Mouse (Mus musculus): ENCODE data around the gene Rasa3.

The Rasa3 gene

DNA sequence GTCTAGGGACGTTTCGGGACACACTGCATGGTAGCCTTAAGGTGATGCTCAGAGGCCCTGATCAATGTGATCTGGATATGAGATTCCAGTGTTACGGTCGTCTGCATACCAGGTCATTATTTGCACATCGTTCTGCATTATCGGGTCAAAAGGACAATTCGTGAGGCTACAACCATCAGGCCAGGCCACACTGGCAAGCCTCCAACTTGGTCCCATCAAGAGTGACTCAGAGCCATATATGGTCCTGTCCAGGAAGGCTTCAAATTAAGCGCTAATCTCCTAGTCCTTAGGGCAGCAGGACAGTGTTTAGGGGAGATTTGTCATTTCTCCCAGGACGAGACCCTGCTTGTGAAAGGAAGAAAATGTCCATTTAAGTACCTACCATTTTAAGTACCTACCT lies 63.3 kb downstream of the Rasa3 start:
- no peak for DNase-seq

DNA sequence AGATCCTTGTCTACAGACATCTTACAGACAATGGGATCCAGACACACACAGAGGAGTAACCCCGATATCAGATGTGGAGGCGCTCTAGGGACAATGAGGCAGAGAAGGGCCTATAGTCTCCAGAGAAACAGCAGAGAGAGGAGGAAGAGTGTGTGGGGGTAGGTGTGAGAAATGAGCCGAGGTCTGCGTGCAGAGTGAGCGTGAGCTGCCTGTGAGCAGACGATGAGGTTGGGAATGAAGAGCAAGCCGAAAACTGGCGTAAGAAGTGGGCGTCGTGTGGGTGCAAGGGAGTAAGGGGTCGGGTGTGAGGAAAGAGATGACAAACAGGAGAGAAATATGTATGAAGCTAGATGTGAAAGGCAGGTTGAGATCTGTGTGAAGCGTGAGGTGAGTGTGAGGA lies 65.7 kb downstream of the Rasa3 start:
- DNase-seq: no peak

DNA sequence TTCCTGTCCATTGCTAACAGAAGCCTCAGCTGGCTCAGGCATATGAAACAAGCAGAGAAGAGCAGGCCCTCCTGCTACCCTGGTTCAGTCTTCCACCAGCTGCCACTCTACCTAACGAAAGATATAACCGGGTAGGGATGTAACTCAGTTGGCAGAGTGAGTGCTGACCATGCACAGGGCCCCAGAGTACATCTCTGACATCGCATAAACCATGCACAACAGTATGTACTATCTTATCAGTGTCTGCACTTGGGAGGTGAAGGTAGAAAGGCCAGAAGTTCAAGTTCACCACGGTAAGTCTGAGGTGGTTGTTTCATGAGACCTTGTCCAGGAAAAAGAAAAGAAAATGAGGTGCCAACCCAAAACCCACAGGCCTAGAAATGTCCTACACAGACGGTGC lies 67.4 kb downstream of the Rasa3 start:
- DNase-seq: no peak

DNA sequence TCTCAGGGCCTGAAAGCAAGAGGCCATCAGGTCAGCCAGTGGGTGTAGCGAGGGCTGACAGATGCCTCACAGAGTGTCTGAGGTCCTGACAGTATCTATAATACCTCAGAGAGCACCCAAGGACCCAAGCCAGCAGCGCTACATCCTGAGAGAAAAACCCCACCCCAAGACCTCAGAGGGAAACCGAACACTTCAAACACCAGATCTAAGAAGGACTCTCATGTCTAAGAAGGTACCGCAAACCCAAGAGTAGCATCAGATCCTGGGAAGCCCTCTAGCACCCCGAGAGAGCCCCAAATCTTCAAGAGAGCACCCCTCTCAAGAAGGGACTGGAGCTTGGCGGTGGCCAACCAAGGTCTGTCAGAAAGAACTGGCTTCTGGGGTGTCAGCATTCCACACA lies 68.5 kb downstream of the Rasa3 start:
- DNase-seq: no peak

DNA sequence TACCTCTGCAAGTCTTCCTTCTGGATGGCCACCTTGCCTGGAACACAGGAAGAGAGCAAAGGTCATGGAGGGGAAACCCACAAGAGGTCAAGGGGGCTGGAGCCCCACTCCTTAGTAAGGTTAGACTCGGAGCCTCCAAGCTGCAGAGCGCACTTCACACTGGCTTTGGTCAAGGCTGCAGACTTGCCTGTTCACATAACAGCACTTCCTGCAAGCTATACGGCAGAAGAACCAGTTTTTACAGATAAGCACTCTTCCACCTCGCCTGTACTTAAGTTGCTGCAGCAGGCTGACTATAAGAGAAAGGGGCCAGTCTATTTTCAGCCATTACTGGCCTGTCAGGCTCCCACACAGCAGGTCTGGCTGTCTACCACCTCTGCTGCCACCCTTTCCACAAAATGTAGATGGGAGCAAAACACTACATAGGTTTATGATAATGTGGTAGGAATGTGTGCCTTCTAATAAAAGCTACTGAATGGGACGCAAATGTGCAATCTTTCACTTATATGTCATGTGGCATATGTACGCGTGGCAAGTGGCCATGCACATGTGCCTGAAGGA lies 71.4 kb downstream of the Rasa3 start:
- no peak for DNase-seq

DNA sequence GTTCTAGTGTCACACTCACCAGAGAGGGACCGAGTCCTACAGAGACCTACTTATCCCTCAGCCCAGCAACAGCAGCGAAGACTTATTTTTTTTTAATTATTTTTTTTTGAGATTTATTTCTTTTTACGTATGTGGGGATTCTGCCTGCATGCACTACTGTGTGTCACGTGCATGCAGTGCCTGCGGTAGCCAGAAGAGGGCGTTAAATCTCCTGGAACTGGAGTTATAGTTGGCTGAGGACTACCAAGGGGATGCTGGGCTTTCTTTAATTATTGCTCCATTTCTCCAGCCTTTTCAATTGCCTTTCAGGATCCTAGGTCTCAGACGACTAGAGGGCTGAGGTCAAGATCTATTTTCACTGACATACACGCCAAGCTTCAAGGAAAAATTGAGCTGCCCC lies 74.8 kb downstream of the Rasa3 start:
- DNase-seq: peak; percentile 62

DNA sequence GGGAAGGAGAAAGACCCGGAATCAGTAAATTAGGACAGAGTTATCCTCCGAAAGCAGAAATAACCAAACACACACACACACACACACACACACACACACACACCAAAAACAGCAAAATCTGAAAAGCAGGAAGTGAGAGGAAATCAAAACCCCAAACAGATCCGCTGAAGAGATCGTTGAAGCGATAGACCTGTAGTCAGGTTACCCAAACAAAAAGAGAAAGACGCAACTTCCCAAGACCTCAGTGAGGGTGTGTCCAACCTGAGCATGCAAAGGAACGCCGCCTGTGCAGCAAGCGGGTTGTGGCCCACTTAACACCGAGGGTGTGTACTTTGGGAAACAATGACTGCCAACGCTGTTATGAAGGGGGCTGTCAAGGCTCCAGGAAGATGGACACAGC lies 76.2 kb downstream of the Rasa3 start:
- DNase-seq: no peak

DNA sequence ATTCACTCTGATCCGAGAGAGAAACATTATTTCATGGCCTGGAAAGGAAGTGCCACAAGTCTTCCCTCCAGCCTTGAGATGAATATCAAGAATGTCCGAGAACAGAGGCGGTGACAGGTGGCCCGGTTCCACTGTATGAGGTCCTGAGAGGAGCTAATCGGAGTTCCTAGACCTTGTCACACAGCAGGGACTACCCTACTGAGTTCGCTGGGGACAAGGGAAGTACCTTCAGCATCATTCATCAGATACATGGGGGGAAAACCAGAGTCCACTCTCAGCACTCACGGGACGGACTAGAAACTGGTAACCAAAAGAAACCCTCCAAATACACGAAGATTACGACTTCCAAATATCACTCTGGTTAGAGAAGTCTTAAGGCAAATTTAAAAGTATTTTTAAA lies 76.7 kb downstream of the Rasa3 start:
- DNase-seq: no peak

DNA sequence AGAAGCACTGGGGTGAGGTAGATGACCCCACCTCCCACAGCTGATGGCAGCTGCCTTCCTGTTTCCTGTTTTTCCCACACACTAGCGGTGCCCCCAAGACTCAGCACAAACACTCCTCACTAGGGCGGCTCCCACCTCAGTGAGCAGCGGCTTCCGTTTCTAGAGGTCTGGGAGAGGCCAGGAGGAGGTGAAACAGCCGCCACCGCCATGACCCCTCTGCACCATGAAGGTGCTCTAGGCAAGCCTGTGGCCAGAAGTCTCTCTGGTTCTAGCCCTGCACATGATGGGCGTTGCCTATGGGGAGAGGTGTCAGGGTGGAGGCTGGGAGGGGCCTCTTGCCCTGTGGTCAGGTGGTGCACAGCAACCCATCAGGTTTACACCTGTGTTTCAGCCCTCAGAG lies 77.2 kb downstream of the Rasa3 start:
- DNase-seq: no peak

DNA sequence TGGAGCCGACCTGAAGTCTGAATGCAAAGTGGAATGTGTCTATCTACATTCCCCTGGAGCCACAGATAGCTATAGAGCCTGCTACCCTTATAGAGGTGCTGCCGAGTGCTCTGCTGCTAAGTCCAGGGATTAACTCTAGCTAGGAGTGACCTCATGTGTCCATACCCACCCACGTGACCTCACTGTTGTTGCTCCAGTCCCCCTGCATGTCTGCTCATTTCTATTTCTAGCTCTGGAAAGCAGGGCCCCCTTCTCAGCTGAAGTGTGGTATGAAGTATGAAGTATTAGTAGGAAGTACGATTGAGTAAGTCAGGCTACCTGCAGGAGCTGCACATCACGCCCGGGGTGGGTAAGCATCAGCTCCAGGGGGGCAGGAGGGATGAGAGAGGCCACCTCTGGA lies 79.6 kb downstream of the Rasa3 start:
- no peak for DNase-seq

DNA sequence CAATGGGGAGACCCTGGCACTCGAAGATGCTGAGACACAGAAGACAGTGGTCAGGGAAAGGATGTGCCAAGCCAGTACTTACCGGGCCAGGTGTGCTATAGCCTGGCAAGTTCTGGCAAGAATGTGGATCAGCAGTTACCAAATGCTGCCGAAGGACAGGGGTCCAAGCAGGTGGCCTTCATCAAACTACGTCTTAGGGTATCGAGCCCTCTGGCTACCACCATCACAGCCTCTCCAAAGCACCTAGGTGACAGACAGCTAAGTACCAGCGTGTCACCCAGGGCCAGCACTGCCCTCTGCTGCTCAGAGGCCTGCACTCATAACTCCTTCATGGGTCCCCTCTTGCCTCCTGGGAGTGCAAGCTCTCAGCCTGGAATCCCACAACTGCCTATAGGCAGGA lies 81.5 kb downstream of the Rasa3 start:
- no peak for DNase-seq

DNA sequence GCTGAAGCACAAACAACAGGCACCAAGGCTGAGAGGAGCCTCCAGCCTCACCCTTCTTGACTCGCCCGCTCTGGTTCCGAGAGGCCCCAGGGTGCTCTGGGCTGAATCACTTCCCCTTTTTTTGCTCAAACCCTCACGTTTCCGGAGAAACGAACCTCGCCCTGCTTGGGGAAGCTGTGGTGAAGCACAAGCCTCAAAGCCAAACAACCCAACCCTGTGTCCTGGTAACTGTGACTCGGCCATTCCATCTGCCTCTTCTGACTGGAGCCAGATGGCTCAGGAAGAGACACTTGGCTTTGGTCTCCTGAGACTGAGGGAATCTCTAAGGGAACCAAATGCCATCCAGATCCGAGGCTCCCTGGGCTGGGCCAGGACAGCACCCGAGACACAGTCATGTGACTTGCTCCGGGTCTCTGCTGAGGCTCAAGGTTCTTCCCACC lies 82.5 kb downstream of the Rasa3 start:
- no peak for DNase-seq

DNA sequence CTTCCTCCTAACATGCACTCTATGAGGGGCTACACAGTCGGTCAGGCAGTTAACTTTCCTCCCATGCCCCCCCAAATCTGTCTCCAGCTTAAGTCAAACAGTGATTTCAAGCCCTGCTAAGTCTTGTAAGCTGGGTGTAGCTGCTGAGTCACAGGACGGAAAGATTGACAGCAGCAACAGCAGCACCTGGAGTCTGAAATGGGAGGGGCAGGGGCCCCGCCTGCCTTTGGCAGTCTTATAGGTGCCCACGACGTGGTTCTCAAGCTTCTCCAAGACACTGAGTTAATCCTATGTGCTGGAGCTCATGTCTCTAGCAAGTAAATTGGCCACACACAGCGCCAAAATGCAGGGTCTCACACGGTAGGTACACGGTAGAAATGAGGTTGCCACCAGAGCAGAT lies 84.1 kb downstream of the Rasa3 start:
- DNase-seq: no peak

DNA sequence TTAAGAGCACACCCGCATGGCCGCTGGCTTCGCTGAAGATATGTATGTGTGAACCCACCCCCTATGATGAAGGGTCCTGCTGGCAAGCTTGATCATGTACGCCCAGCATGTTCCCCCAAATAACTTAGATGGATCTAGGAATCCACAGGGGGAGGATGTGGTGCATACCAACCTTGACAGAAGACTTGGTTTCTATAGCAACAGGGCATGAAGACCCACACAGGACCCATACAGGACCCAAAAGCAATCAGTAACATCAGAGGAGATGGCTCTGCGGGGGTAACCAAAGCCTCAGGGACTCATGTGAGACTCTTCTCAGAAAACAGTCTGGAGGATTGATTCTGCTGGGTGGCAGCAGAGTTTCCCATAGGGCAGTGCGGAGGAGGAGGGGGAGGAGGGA lies 86.2 kb downstream of the Rasa3 start:
- DNase-seq: no peak

DNA sequence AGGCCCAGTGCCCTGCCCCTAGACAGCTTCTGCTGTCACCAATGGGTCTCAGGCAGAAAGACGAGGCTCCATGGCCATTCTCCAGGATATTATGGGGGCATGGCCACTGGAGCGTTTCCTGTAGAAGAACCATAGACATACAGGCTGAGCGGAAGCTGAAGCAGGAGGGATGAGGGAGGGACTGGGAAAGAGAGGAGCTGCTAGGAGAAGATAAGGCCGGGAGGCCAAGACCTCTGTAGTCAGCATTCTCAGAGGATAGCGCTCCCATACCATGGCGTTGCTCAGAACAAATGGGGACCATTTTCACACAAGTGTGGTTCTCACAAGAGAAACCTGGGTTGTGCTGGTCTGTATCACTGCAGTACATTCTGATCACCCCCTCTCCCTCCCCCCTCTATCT lies 88.3 kb downstream of the Rasa3 start:
- no peak for DNase-seq

DNA sequence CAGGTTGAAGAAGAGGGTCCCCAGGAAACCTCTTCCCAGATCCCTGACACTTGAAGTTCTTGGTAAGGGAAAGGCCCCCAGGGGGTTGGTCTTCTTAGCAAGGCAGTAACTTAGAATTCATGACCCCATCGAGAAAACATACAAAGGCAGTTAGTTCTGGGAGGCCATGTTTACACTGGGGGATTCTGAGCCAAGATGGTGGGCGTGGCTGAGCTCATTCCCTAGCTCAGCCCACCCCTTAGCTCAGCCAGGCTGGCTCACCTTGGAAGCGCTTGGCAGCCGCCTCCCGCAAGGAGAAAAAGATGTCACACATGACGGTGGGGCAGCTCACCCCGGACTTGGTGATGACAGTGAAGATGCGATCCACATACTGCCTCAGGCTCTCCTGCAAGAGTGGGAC lies 92.8 kb downstream of the Rasa3 start:
- no peak for DNase-seq

DNA sequence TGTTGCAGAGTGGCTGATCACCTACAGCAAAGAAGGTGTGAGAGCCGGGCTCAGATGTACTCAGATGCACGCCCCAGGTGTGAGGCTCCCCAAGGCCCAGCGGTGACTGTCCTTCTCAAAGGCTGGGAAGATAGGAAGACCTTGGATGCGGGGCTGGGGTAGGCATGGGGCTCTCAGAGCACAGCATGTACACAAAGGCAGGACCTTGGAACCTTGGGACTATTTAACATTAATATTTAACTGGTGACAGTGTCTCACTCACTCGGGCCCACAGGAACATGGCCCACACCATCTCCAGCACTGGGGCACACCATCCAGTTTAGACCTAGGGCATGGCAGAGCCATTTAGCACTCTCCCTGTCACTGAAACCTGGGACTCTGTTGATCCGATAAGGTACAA lies 99.5 kb downstream of the Rasa3 start:
- DNase-seq: no peak

DNA sequence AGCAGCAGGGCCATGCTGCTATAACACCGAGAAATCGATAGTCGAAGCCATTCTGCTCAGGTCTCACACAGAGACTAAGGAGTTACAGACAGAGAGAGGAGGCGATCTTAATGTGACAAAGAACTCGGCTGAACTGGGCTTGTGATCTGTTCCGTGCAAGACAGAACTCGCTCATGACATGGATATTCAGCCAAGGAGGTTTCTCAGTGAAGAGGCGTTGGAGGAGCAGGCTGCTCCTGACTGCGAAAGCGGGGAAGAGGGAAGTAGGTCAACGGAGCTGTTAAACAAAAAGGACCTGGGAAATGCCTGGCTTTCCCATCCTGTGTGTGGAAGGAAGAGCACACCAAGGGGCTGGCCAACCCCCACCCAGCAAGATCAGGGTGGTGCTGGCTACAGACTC lies 105.4 kb downstream of the Rasa3 start:
- DNase-seq: peak; percentile 14

DNA sequence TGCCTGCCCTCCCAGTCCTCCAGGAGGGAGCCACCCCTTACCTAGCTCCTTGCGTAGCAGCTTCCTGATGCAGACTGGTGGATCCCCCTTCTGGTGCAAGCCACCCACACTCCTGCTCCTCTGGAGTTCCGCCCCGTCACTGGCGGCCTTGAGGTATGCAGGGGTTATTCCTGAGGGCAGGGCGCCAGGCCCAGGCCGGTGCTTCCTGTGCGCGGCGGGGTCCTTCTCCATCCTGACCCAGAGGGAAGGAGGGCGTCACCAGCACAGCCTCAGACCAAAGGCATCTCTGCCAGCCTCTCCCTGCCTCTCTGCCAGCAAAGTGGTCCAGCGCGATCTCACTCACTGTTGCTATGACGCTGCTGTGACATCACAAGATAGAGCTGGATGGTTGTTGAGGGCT lies 115.3 kb downstream of the Rasa3 start, which contains the start of gene 1700029H14Rik:
Gene 1700029H14Rik, minus strand, starts transcription at position 344 of the 400 bp plus-strand sequence.
- DNase-seq: no peak

DNA sequence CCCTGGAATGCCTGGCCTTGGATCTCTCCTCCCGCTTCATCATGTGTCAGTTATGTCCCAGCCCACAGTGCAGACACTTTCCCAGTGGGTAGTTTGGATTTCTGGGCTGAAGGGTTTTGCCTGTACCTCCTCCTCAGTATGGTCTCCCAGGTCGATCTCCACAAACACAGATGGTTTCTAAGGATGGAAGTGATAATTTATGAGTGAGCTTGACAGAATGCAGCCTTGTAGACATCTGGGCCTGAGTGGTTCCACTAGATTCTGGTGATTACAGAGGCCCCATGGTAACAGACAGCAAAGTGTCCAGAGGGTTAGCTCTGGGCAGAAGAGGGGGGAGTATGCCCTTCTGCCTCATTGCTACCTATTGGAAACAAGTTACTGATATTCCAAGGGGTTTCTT lies 119.9 kb downstream of the Rasa3 start:
- no peak for DNase-seq

DNA sequence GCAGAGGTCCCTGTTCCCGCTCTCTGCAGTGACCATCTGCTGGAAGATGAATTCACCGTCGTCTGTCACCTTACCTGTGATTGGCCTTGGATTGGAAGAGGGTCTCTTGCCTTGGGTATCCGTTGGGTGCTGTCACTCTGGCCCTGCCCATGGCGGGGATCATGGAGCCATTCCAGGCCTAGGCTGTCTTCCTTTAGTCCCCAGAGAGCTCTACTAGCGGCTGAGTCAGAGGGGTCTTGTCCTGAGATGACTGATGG lies 125.9 kb downstream of the Rasa3 start:
- no peak for DNase-seq

DNA sequence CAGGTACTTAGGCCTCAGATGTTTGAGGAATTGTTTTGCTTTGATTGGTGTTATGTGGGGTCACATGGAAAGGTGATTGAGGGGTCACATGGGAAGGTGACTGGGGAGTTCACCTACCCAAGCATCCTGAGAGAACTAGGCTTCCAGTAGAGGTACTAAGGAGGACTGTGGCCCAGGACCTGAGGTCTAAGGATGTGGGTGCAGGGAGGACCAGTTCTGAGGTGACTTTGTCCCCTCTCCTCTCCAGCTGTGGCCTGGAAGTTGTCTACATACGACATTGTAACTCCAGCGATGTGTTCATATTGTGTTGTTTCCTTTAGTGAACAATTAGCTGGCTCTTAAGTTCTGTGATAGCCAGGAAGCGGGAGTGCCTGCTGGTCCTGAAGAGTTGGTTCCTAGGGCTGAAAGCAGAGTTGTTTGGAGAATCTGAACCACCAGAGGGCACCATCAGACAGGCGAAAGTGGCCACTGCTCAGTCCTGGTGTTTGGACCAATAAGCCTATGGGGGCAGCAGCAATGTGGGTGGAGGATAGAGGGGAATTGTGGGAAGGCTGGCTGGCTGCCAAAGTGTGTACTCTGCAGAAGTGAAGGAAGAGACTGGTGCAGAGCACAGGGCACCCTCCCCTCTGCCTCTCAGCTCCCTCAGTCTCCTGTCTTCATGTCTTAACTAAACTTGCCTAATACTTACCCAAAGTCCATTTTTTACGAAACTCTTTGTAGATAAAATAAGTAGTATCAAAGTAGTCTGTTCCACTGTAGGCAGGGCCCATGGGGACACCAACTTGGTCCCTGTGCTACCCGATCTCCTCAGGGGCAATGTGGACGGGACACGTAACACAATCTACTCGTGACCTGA lies 126.5 kb downstream of the Rasa3 start:
- peak; percentile 97 for DNase-seq

DNA sequence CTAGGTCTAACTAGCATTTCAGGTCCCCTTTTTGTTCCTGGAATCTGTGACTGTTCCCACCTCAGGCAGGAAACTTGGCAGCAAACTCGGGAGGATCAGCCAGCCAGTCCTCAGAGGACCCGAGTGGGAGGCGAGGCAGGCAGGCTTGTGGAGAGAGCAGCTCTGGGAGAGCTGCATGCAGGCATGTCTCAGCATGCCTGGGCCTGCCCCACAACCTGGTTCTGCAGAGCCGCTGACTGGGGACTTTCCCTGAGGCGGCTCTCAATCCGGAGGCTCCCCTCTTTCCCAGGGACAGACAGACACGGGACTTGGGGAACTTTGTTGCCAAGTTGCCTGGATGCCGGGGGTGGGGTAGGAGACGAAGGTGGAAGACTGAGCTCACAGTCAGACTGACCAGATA lies 128.6 kb downstream of the Rasa3 start:
- DNase-seq: no peak

DNA sequence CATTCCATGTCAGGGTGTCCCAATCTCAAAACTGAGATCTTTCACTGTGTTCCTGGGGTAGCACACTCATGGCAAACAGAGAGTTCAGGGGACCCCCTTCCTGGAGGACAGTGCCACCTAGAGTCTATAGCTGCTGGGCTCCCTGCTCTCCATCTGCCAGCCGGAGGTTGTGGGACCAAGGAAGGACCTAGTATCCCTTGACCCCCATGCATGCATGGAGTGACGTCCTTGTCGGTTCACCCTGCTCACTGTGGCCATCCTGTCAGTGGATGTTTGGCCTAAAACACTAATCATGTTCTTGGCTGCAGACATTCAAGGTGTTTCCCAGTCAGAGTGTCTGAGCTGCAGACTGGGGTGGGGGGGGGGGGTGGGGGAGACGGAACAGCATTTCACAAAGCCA lies 129.2 kb downstream of the Rasa3 start:
- DNase-seq: peak; percentile 53

DNA sequence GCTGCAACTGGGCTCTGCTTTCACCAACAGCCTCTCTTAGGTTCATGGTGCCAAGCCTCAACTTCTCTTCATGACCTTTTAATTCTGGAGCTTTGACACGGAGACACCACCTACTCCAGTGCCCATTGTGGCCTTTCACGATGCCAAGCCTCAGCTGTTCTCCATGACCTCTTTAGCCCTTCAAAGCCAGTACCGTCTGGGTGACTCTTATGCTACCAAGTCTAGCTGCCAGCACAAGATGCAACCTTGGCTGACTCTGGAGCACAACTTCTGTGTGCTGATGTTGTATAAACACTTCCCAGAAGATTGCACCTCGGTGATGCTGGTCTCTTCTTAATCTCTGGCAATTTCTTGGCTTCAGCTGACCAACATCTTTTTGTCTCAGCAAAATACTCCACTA lies 131.0 kb downstream of the Rasa3 start:
- no peak for DNase-seq
